Mouse (Mus musculus) MEL (cell line): Measurements from ENCODE around the gene Scaf11. TPM values are rescaled to one million over a fixed set of nuclear protein-coding genes. Genes with fewer than 3 reads are reported as not detected.

Experiments used
- DNase-seq: peaks from one replicate; pipeline ENCODE4 v3.0.0; 2011; ENCODE audit warnings: low read depth, low spot score
- H3K27ac ChIP-seq: 2 replicates; pipeline ENCODE4 v1.5.1; 2012; ENCODE audit warnings: low read depth, mild to moderate bottlenecking, control low read depth, low read length, moderate library complexity; ENCODE audit not compliant: control insufficient read depth
- H3K27me3 ChIP-seq, 2 experiments: fragments of 150-350 bp in 1 of 2; sonication (generic) in 1 of 2; 2 replicates each; pipeline ENCODE4 v1.6.1; 2012; ENCODE audit warnings: low read length in 2 of 2, mild to moderate bottlenecking in 2 of 2, improper control_type of control experiment in 1 of 2, moderate library complexity in 1 of 2; ENCODE audit not compliant: insufficient read depth in 2 of 2, control insufficient read depth in 1 of 2
- H3K36me3 ChIP-seq, 2 experiments: 2 replicates each; pipeline ENCODE4 v1.6.1; 2012 to 2014; ENCODE audit warnings: low read length in 2 of 2, improper control_type of control experiment in 1 of 2, inconsistent platforms in 1 of 2, mild to moderate bottlenecking in 1 of 2; ENCODE audit not compliant: insufficient read depth in 2 of 2, control insufficient read depth in 1 of 2
- H3K4me1 ChIP-seq, 2 experiments: fragments of 150-350 bp in 1 of 2; sonication (generic) in 1 of 2; 2 replicates each; pipeline ENCODE4 v1.6.1; 2012; ENCODE audit warnings: low read length in 2 of 2, improper control_type of control experiment in 1 of 2, mild to moderate bottlenecking in 1 of 2; ENCODE audit not compliant: insufficient read depth in 2 of 2, control insufficient read depth in 1 of 2
- H3K4me3 ChIP-seq, 2 experiments: fragments of 150-350 bp in 1 of 2; sonication (generic) in 1 of 2; 2 replicates each; pipeline ENCODE4 v1.5.1; 2012; ENCODE audit warnings: low read depth in 2 of 2, low read length in 2 of 2, mild to moderate bottlenecking in 2 of 2, moderate library complexity in 2 of 2, control low read depth in 1 of 2, improper control_type of control experiment in 1 of 2; ENCODE audit not compliant: control insufficient read depth in 1 of 2, insufficient read depth in 1 of 2
- H3K79me2 ChIP-seq: 2 replicates; pipeline ENCODE4 v1.6.1; 2012; ENCODE audit warnings: mild to moderate bottlenecking, low read length, moderate library complexity; ENCODE audit not compliant: control insufficient read depth, poor library complexity, insufficient read depth
- H3K9ac ChIP-seq: 2 replicates; pipeline ENCODE4 v1.6.1; 2012; ENCODE audit warnings: low read depth, mild to moderate bottlenecking, control low read depth, low read length, moderate library complexity; ENCODE audit not compliant: control insufficient read depth, poor library complexity, severe bottlenecking
- H3K9me3 ChIP-seq: fragments of 150-350 bp; sonication (generic); replicated peaks from 2 replicates; pipeline ENCODE4 v1.6.1; 2012; ENCODE audit warnings: mild to moderate bottlenecking, low read length, improper control_type of control experiment, moderate library complexity; ENCODE audit not compliant: insufficient read depth
- BHLHE40 ChIP-seq: IDR thresholded peaks from 2 replicates; pipeline ENCODE4 v1.6.1; 2012; ENCODE audit warnings: low read depth, mild to moderate bottlenecking, inconsistent platforms, low read length, improper control_type of control experiment, borderline replicate concordance
- CHD1 ChIP-seq: IDR thresholded peaks from 2 replicates; pipeline ENCODE4 v1.6.1; 2012; ENCODE audit warnings: low read depth, mild to moderate bottlenecking, inconsistent platforms, low read length, improper control_type of control experiment
- CHD2 ChIP-seq: IDR thresholded peaks from 2 replicates; pipeline ENCODE4 v1.6.1; 2011; ENCODE audit warnings: low read length, improper control_type of control experiment
- E2F4 ChIP-seq: IDR thresholded peaks from 2 replicates; pipeline ENCODE4 v1.6.1; 2011; ENCODE audit warnings: low read depth, low read length, improper control_type of control experiment, borderline replicate concordance
- ELF1 ChIP-seq: IDR thresholded peaks from 2 replicates; pipeline ENCODE4 v1.6.1; 2014; ENCODE audit warnings: low read depth, mild to moderate bottlenecking, inconsistent platforms, low read length, improper control_type of control experiment, moderate library complexity
- EP300 ChIP-seq, 2 experiments: IDR thresholded peaks; 2 replicates each; pipeline ENCODE4 v1.6.1; 2011; ENCODE audit warnings: improper control_type of control experiment in 2 of 2, low read length in 2 of 2, low read depth in 1 of 2, mild to moderate bottlenecking in 1 of 2
- ETS1 ChIP-seq: IDR thresholded peaks from 2 replicates; pipeline ENCODE4 v1.6.1; 2012; ENCODE audit warnings: low read depth, mild to moderate bottlenecking, inconsistent platforms, low read length, improper control_type of control experiment, moderate library complexity
- GABPA ChIP-seq: IDR thresholded peaks from 2 replicates; pipeline ENCODE4 v1.6.1; 2012; ENCODE audit warnings: low read depth, mild to moderate bottlenecking, inconsistent platforms, low read length, improper control_type of control experiment, moderate library complexity
- HCFC1 ChIP-seq: IDR thresholded peaks from 2 replicates; pipeline ENCODE4 v1.6.1; 2012; ENCODE audit warnings: low read depth, mild to moderate bottlenecking, inconsistent platforms, low read length, improper control_type of control experiment, moderate library complexity
- KAT2A ChIP-seq: conservative IDR thresholded peaks from 2 replicates; pipeline ENCODE4 v1.6.1; 2012; ENCODE audit warnings: low read depth, low read length, improper control_type of control experiment, inconsistent platforms
- MAFK ChIP-seq: IDR thresholded peaks from 2 replicates; pipeline ENCODE4 v1.6.1; 2011; ENCODE audit warnings: low read depth, mild to moderate bottlenecking, low read length, improper control_type of control experiment, borderline replicate concordance
- MAX ChIP-seq: IDR thresholded peaks from 2 replicates; pipeline ENCODE4 v1.6.1; 2011; ENCODE audit warnings: low read length, improper control_type of control experiment
- MAZ ChIP-seq: IDR thresholded peaks from 2 replicates; pipeline ENCODE4 v1.6.1; 2012; ENCODE audit warnings: low read depth, mild to moderate bottlenecking, inconsistent platforms, low read length, improper control_type of control experiment
- MEF2A ChIP-seq: IDR thresholded peaks from 2 replicates; pipeline ENCODE4 v1.6.1; 2014; ENCODE audit warnings: low read depth, mild to moderate bottlenecking, inconsistent platforms, low read length, improper control_type of control experiment; ENCODE audit not compliant: poor library complexity, insufficient replicate concordance, severe bottlenecking; ENCODE audit errors: extremely low read depth
- MXI1 ChIP-seq: IDR thresholded peaks from 2 replicates; pipeline ENCODE4 v1.6.1; 2011; ENCODE audit warnings: mild to moderate bottlenecking, low read depth, low read length, improper control_type of control experiment
- MYB ChIP-seq: IDR thresholded peaks from 2 replicates; pipeline ENCODE4 v1.6.1; 2011; ENCODE audit warnings: mild to moderate bottlenecking, low read depth, low read length, improper control_type of control experiment
- NELFE ChIP-seq: IDR thresholded peaks from 2 replicates; pipeline ENCODE4 v1.6.1; 2011; ENCODE audit warnings: low read depth, low read length, improper control_type of control experiment
- NRF1 ChIP-seq: IDR thresholded peaks from 2 replicates; pipeline ENCODE4 v1.6.1; 2014; ENCODE audit warnings: low read depth, mild to moderate bottlenecking, inconsistent platforms, low read length, improper control_type of control experiment, moderate library complexity; ENCODE audit not compliant: poor library complexity, insufficient read depth, severe bottlenecking
- POLR2A ChIP-seq, 2 experiments: IDR thresholded peaks; 2 replicates each; pipeline ENCODE4 v1.6.1; 2011 to 2012; ENCODE audit warnings: low read length in 2 of 2, mild to moderate bottlenecking in 2 of 2, control low read depth in 1 of 2, improper control_type of control experiment in 1 of 2, low read depth in 1 of 2, moderate library complexity in 1 of 2; ENCODE audit not compliant: control insufficient read depth in 1 of 2, insufficient read depth in 1 of 2, poor library complexity in 1 of 2
- POLR2AphosphoS2 ChIP-seq: IDR thresholded peaks from 2 replicates; pipeline ENCODE4 v1.6.1; 2011; ENCODE audit warnings: low read length, improper control_type of control experiment
- POLR2AphosphoS5 ChIP-seq: IDR thresholded peaks from 2 replicates; pipeline ENCODE4 v1.6.1; 2012; ENCODE audit warnings: low read depth, borderline replicate concordance, mild to moderate bottlenecking, inconsistent platforms, low read length, moderate library complexity, mixed read lengths
- RAD21 ChIP-seq: IDR thresholded peaks from 2 replicates; pipeline ENCODE4 v1.6.1; 2011; ENCODE audit warnings: mild to moderate bottlenecking, low read depth, low read length, improper control_type of control experiment
- RCOR1 ChIP-seq: IDR thresholded peaks from 2 replicates; pipeline ENCODE4 v1.6.1; 2012; ENCODE audit warnings: low read depth, mild to moderate bottlenecking, inconsistent platforms, low read length, improper control_type of control experiment
- SIN3A ChIP-seq: IDR thresholded peaks from 2 replicates; pipeline ENCODE4 v1.6.1; 2012; ENCODE audit warnings: low read length, improper control_type of control experiment, inconsistent platforms
- SMC3 ChIP-seq: IDR thresholded peaks from 2 replicates; pipeline ENCODE4 v1.6.1; 2011; ENCODE audit warnings: low read depth, low read length, improper control_type of control experiment
- TAL1 ChIP-seq: IDR thresholded peaks from 2 replicates; pipeline ENCODE4 v1.6.1; 2012; ENCODE audit warnings: mild to moderate bottlenecking, inconsistent platforms, low read length, moderate library complexity, mixed read lengths
- TBP ChIP-seq: IDR thresholded peaks from 2 replicates; pipeline ENCODE4 v1.8.0; 2011; ENCODE audit warnings: low read depth, low read length, improper control_type of control experiment
- TCF12 ChIP-seq: IDR thresholded peaks from 2 replicates; pipeline ENCODE4 v1.6.1; 2014; ENCODE audit warnings: low read depth, mild to moderate bottlenecking, inconsistent platforms, low read length, improper control_type of control experiment, moderate library complexity
- UBTF ChIP-seq: IDR thresholded peaks from 2 replicates; pipeline ENCODE4 v1.6.1; 2012; ENCODE audit warnings: low read depth, mild to moderate bottlenecking, inconsistent platforms, low read length, improper control_type of control experiment, moderate library complexity, borderline replicate concordance; ENCODE audit not compliant: insufficient read depth
- USF1 ChIP-seq: IDR thresholded peaks from 2 replicates; pipeline ENCODE4 v1.6.1; 2014; ENCODE audit warnings: low read depth, mild to moderate bottlenecking, inconsistent platforms, low read length, improper control_type of control experiment, moderate library complexity
- ZC3H11A ChIP-seq: IDR thresholded peaks from 2 replicates; pipeline ENCODE4 v1.6.1; 2012; ENCODE audit warnings: low read depth, mild to moderate bottlenecking, inconsistent platforms, low read length, improper control_type of control experiment
- ZKSCAN1 ChIP-seq: IDR thresholded peaks from 2 replicates; pipeline ENCODE4 v1.6.1; 2012; ENCODE audit warnings: low read depth, mild to moderate bottlenecking, inconsistent platforms, low read length, improper control_type of control experiment, moderate library complexity
- ZMIZ1 ChIP-seq: IDR thresholded peaks from 2 replicates; pipeline ENCODE4 v1.6.1; 2012; ENCODE audit warnings: low read depth, mild to moderate bottlenecking, inconsistent platforms, low read length, improper control_type of control experiment, moderate library complexity
- ZNF384 ChIP-seq: IDR thresholded peaks from 2 replicates; pipeline ENCODE4 v1.6.1; 2012; ENCODE audit warnings: low read depth, mild to moderate bottlenecking, inconsistent platforms, low read length, improper control_type of control experiment
- polyA plus RNA-seq, 2 experiments: library from polyadenylated mRNA; stranded (reverse) in 1 of 2; unstranded in 1 of 2; fragments of >175 nt in 1 of 2; fragments of >200 nt in 1 of 2; gene quantifications; 2 replicates each; pipeline versions ENCODE4 v1.2.1 to v1.2.4; 2012; ENCODE audit warnings: low replicate concordance in 2 of 2, low read depth in 1 of 2; ENCODE audit not compliant: insufficient read length in 2 of 2, insufficient read depth in 1 of 2, missing spikeins in 1 of 2
- total RNA-seq: library from RNA; depleted of rRNA; stranded (reverse); fragments of 300-350 nt; gene quantifications from 2 replicates; pipeline ENCODE4 v1.2.3, GENCODE M21; 2012

Scaf11 gene
- total and polyA plus RNA-seq, 3 experiments = 137 to 242 (median 165) TPM

GRCm38 (mm10) chr15:96461541-96462512 is 1.2 kb upstream of the Scaf11 start:
- peak overlapping the region; percentile 74 to 88 for H3K4me3 ChIP-seq
- H3K9ac ChIP-seq = peak overlapping the region; percentile 94
- no peaks in the 10 kb centered on the region for H3K27me3 ChIP-seq
- no peaks in the 10 kb centered on the region for H3K9me3 ChIP-seq
- H3K27ac ChIP-seq = peak overlapping the region; percentile 93
- H3K79me2 ChIP-seq = peaks cover 41% of the 10 kb centered on the region
- peaks cover 3 to 33% of the 10 kb centered on the region in 2 experiments; a peak in 3 of 4 replicates for H3K36me3 ChIP-seq
- peaks cover 17 to 25% of the 10 kb centered on the region in 2 experiments for H3K4me1 ChIP-seq
- DNase-seq = peak; percentile 81
- TF ChIP-seq BHLHE40 = no peak
- TF ChIP-seq RCOR1 = peak; percentile 76; the same call in 1 of the 2 replicates
- no peak for TF ChIP-seq MAFK
- no peak; the same call in 1 of the 2 replicates for TF ChIP-seq USF1
- TF ChIP-seq MAZ = no peak
- peak; percentile 88; the same call in 1 of the 2 replicates for TF ChIP-seq ZNF384
- 0 out of 2 replicates have a peak, but pooled peaks have one; percentile 53 for TF ChIP-seq POLR2AphosphoS5
- TF ChIP-seq MXI1 = 0 out of 2 replicates have a peak, but pooled peaks have one; percentile 15
- no peak for TF ChIP-seq ZMIZ1
- no peak for TF ChIP-seq CHD2
- TF ChIP-seq NRF1 = no peak
- no peak for TF ChIP-seq POLR2A (IDR thresholded peaks at IDR 0.05; ENCODE audit: control insufficient read depth in 1 of 2, insufficient read depth in 1 of 2, low read depth in 1 of 2, low read length in 2 of 2, poor library complexity in 1 of 2)
- TF ChIP-seq NELFE = no peak; the same call in 1 of the 2 replicates
- TF ChIP-seq MYB = no peak
- TF ChIP-seq CHD1 = peak; percentile 80; the same call in 1 of the 2 replicates
- TF ChIP-seq ETS1 = 0 out of 2 replicates have a peak, but pooled peaks have one; percentile 16
- TF ChIP-seq SMC3 = no peak
- no peak; the same call in 1 of the 2 replicates for TF ChIP-seq POLR2AphosphoS2
- TF ChIP-seq RAD21 = no peak
- TF ChIP-seq HCFC1 = peak; percentile 29; the same call in 1 of the 2 replicates
- no peak for TF ChIP-seq GABPA
- TF ChIP-seq EP300 (IDR thresholded peaks at IDR 0.05; ENCODE audit: low read depth in 1 of 2, low read length in 2 of 2) = peak; percentile 41 to 43; a peak in 3 of 4 replicates
- no peak for TF ChIP-seq ELF1
- TF ChIP-seq UBTF = no peak
- TF ChIP-seq MEF2A = no peak
- TF ChIP-seq TAL1 = peak; percentile 29
- TF ChIP-seq MAX = no peak; the same call in 1 of the 2 replicates
- peak; percentile 2; the same call in 1 of the 2 replicates for TF ChIP-seq TBP
- no peak for TF ChIP-seq TCF12
- peak; percentile 55 for TF ChIP-seq SIN3A
- TF ChIP-seq E2F4 = no peak
- 0 out of 2 replicates have a peak, but pooled peaks have one; percentile 20 for TF ChIP-seq KAT2A
- no peak for TF ChIP-seq ZC3H11A
- no peak for TF ChIP-seq ZKSCAN1
